Mouse (Mus musculus) heart, embryonic 15.5 days (tissue): ENCODE results near the gene Hoxa7. TPM values are rescaled to one million over a fixed set of nuclear protein-coding genes. Genes with fewer than 3 reads are reported as not detected.

Source experiments
- ATAC-seq: fragments of 200-750 bp; cut with Nextera tagmentation; replicated peaks from 2 replicates; pipeline ENCODE4 v1.8.0; 2017; ENCODE audit warnings: low read depth, moderate TSS enrichment; ENCODE audit not compliant: insufficient number of reproducible peaks, insufficient read depth, low FRiP score
- H3K27ac ChIP-seq: fragments of 300-500 bp; sonication (generic); 2 replicates; pipeline ENCODE4 v1.5.1; 2015; ENCODE audit warnings: mild to moderate bottlenecking, inconsistent platforms
- H3K27me3 ChIP-seq: fragments of 300-500 bp; sonication (generic); 2 replicates; pipeline ENCODE4 v1.6.1; 2015; ENCODE audit warnings: inconsistent platforms
- H3K36me3 ChIP-seq: fragments of 300-500 bp; sonication (generic); 2 replicates; pipeline ENCODE4 v1.6.1; 2015; ENCODE audit warnings: mild to moderate bottlenecking, inconsistent platforms
- H3K4me1 ChIP-seq: fragments of 300-500 bp; sonication (generic); replicated peaks from 2 replicates; pipeline ENCODE4 v1.6.1; 2015; ENCODE audit warnings: inconsistent platforms
- H3K4me2 ChIP-seq: fragments of 300-500 bp; sonication (generic); 2 replicates; pipeline ENCODE4 v1.6.1; 2015; ENCODE audit warnings: inconsistent platforms, mild to moderate bottlenecking, moderate library complexity
- H3K4me3 ChIP-seq: fragments of 300-500 bp; sonication (generic); 2 replicates; pipeline ENCODE4 v1.5.1; 2015; ENCODE audit warnings: mild to moderate bottlenecking, inconsistent platforms
- H3K9ac ChIP-seq: fragments of 300-500 bp; sonication (generic); 2 replicates; pipeline ENCODE4 v1.6.1; 2015; ENCODE audit warnings: mild to moderate bottlenecking, inconsistent platforms
- H3K9me3 ChIP-seq: fragments of 300-500 bp; sonication (generic); replicated peaks from 2 replicates; pipeline ENCODE4 v1.6.1; 2016; ENCODE audit warnings: inconsistent platforms
- WGBS: fragments of 180-500 bp; shearing (Covaris S2); methylation state at CpG from one replicate; pipeline ENCODE4 v1.1.7; 2015; ENCODE audit warnings: mixed read lengths; 5-methylcytosine and 5-hydroxymethylcytosine counted together
- polyA plus RNA-seq: library from polyadenylated mRNA; unstranded; fragments of >200 nt; fragmentation: Nextera tagmentation; extraction: Ambion mirVana; gene quantifications from 2 replicates; pipeline ENCODE4 v1.2.1, GENCODE M21; 2015

The Hoxa7 gene
- polyA plus RNA-seq, 1 experiment from 2014 or later = 0.54 TPM

DNA sequence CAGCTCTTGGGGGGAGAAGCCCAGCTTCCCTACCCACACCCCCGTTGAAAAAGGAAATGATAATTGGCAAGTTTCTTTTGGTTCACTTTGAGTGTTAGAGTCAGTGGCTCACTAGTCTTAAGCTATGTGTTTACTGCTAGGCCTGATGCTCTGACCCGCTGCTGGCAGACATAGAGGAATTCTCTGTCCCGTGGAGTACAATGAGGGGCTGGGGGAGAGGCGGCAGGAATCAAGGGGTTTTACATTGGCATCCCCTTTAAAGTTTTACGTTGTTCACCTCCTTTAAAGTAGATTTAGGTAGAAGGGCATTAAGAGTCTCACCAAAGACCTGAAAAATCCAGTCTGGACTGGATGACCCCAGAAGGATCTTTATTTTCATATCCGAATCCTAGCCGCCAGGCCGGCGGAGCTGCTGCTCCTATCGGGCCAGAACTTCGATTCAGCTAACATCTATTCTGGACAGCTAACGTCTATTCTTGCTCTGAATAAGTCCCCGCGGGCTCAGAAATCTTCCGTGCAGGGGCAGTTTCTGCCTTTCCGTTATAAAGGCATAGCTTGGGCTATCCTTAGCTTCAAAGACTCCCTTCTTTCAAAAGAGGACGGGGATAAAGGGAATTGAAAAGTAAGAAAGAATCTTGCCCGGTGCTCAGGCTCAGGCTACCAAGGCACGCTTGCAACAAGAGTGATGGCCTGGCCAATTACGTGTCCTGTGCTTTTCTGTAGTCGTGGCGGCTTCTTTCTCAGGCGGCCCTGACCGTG, 30.5 kb upstream of the Hoxa7 start:
- ATAC-seq = no peak
- Histone ChIP-seq H3K4me1 (peaks cover 10% of the 10 kb centered on the region; the same call in 1 of the 2 replicates), H3K9me3 (no peaks in the 10 kb centered on the region), H3K27ac (no peak overlapping the region), H3K4me3 (no peak overlapping the region), H3K27me3 (peaks cover 94% of the 10 kb centered on the region), H3K36me3 (no peaks in the 10 kb centered on the region), H3K4me2 (no peak overlapping the region), H3K9ac (no peak overlapping the region)
- WGBS = 5% methylated on average over 24 of the region's 24 CpGs

DNA sequence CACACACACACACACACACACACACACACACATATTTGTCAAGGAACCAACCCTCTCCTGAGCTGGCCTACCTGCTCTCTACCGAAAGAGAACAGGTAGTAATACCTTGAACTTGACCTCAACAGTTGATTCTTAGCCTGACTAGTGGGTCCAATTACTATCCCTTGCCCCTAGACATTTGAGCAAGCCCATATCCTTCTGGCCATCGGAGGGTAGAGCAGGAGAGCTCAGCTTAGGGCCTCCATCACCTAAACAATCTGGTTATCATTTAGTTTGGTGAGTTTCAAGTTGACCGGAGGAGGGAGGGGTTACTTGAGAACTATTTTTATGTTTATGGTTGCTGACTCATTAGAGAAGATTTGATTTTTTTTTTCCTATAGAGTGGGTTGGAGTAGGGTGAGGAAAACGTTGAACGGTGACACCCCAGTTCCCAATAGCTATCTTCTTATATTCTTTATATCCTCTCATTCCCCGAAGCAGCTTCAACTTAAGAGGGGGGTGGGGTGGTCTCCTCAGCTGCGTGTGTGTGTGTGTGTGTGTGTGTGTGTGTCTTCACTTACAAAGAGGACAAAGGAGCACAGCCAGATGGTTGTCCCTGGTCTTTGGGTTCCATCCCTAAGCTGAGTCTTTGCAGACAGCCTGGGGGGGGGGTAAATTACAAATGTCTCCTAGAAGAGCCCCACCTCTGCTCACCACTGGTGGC, 29.7 kb upstream of the Hoxa7 start:
- no peak overlapping the region for H3K4me2 ChIP-seq
- ATAC-seq = no peak
- H3K27me3 ChIP-seq = peaks cover 95% of the 10 kb centered on the region
- WGBS = 15% methylated on average over 7 of the region's 7 CpGs
- H3K9ac ChIP-seq = no peak overlapping the region
- no peaks in the 10 kb centered on the region for H3K36me3 ChIP-seq
- no peak overlapping the region for H3K27ac ChIP-seq
- peaks cover 10% of the 10 kb centered on the region for H3K4me1 ChIP-seq
- no peak overlapping the region for H3K4me3 ChIP-seq
- no peaks in the 10 kb centered on the region for H3K9me3 ChIP-seq

DNA sequence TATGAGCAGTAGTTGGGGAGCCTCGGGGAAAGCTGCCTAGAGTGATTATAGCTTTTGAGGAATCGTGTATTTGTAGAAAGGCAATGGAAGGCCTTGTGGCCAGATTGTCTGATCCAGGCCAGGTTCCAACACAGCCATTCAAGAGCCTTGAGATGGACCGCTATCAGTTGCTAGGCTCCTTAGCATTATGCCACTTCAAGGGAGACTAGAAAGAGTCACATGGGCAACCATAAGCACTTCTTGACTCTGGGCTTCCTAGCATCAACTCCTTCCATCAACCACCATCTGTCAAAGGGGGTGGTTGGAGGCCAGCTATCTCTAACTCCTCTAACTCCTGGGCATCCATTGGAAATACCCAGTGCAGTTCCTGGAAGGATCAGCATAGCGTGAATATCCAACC, 28.2 kb upstream of the Hoxa7 start:
- Histone ChIP-seq H3K4me3 (no peak overlapping the region), H3K9ac (no peak overlapping the region), H3K4me1 (peaks cover 21% of the 10 kb centered on the region), H3K9me3 (no peaks in the 10 kb centered on the region), H3K36me3 (no peaks in the 10 kb centered on the region), H3K27ac (no peak overlapping the region), H3K4me2 (no peak overlapping the region), H3K27me3 (peaks cover 97% of the 10 kb centered on the region)
- WGBS = 6% methylated on average over 4 of the region's 4 CpGs
- no peak for ATAC-seq

DNA sequence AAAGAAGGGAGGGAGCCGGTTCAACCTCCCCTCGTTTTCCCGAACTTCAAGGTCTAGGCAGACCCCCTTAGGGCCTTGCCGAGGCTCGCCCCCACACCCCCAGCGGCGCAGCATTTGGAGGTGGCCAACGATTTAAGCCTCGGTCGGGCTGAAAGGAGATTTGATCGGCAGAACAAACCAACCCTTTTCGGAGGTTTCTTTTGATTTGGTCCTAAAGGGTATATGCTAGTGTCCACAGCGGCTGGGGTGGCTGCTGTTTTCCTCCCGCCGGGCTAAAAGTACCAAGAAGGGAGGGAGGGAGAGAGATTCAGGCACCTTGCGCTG, 27.7 kb upstream of the Hoxa7 start:
- Histone ChIP-seq H3K4me1 (peaks cover 21% of the 10 kb centered on the region), H3K4me3 (no peak overlapping the region), H3K9me3 (no peaks in the 10 kb centered on the region), H3K36me3 (no peaks in the 10 kb centered on the region), H3K27ac (no peak overlapping the region), H3K4me2 (no peak overlapping the region; the same call in 1 of the 2 replicates), H3K9ac (no peak overlapping the region), H3K27me3 (peaks cover 98% of the 10 kb centered on the region)
- no peak for ATAC-seq
- 1% methylated on average over 16 of the region's 16 CpGs for WGBS

DNA sequence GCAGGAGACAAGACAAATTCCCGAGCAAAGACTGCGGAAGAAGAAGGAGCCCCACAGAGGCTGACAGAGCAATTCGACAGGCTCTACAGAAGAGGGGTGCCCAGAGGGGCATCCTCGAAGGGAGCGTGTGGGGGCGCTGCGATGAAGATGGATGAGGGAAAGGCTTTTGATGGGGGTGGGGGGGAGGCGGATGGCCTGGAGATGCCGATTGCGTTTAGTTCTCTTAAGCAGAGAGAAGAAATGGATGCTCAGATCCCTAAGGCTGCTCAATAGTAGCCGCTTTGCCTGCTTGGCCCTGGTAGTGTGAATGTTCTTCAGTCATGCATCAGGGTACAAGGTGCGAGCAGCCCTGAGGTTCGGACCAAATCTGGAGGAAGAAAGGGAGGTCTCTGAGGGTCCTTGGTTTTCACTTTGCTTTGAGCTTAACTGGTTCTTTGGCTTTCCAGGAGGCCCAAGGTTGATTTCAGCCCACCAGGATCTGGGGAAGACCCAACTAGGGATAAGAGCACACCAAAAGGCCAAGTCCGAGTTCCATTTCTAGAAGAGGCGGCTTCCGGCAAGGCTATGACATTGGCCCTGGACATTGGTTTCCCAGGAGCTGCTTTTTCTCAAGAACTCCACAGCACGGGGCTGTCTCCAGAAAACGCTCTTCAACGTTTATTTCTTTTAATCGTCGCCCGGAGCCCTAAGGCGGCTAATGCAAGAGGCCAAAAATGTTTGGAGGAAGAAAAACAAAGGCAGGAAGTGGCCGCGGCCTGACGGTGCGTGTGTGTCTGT, 27.2 kb upstream of the Hoxa7 start:
- no peak overlapping the region for H3K4me3 ChIP-seq
- H3K9ac ChIP-seq = no peak overlapping the region
- peaks cover 21% of the 10 kb centered on the region for H3K4me1 ChIP-seq
- H3K36me3 ChIP-seq = no peaks in the 10 kb centered on the region
- no peak overlapping the region for H3K27ac ChIP-seq
- H3K27me3 ChIP-seq = peaks cover 98% of the 10 kb centered on the region
- no peak overlapping the region; the same call in 1 of the 2 replicates for H3K4me2 ChIP-seq
- H3K9me3 ChIP-seq = no peaks in the 10 kb centered on the region
- WGBS = 2% methylated on average over 27 of the region's 27 CpGs
- ATAC-seq = no peak

DNA sequence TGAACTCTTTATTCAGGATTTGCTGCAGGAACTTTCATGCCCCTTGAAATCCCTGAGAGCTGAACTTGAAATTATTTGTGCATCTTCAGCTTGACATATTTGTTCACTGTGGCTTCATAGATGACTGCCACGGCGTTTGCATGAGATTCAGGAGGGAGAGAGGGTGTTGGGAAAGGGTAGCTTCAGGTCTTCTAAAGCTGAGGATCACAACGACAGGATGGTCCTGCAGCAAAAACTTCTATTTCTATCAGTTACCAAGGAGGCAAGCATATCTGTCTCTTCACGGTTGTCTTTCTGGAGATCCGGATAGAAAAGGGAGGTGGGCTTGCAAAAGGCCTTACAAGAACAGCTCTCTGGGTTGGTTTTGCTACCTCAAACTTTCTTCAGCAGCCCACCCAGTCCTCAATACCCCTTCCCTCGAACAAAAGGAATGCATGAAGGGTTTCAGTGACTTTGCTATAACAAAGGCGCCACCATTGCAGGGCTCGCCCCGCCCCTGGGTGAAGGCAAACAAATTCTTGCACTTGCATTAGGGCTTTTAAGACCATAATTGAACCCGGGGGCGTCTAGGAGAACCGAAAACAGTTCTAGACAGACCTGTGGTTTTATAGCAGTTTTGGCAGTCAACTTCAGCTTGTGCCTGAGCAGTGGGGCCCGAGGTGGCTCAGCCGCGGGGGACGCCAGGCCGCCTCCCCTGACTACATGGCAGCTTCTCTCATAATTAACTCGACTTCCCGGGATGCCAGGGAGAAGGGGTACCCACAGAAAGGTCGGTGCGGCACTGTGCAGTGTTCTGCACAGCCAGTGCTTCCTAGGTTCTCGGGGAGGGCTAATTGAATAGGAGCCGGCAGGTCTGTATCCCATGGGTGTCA, 26.3 kb upstream of the Hoxa7 start:
- Histone ChIP-seq H3K4me1 (peaks cover 15% of the 10 kb centered on the region), H3K9ac (no peak overlapping the region), H3K36me3 (no peaks in the 10 kb centered on the region), H3K4me2 (no peak overlapping the region), H3K27me3 (peaks cover 98% of the 10 kb centered on the region), H3K4me3 (no peak overlapping the region), H3K9me3 (no peaks in the 10 kb centered on the region), H3K27ac (no peak overlapping the region)
- ATAC-seq = no peak
- WGBS = 2% methylated on average over 23 of the region's 23 CpGs

DNA sequence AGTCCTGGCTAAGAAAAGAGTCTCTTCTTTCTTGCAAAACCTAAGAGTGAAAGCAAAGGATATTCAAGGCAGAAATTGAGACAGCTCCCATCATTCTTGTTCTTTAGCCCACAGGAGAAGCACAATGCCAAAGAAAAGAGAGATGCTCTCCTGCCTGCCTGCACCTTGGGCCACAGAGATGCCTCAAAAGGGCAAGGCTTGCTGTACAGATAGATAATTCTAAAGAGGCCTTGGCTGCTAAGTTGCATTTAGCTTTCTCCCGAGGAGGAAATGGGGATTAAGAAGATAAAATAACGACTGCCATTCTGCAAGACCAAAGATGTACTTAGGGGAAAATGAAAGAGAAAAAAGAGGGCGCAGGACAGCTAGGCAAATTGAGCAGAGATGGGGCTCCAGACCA, 25.3 kb upstream of the Hoxa7 start:
- peaks cover 15% of the 10 kb centered on the region for H3K4me1 ChIP-seq
- H3K9ac ChIP-seq = no peak overlapping the region
- no peak overlapping the region for H3K27ac ChIP-seq
- H3K4me2 ChIP-seq = no peak overlapping the region
- ATAC-seq = no peak
- 9% methylated on average over 3 of the region's 3 CpGs for WGBS
- no peaks in the 10 kb centered on the region for H3K9me3 ChIP-seq
- H3K36me3 ChIP-seq = no peaks in the 10 kb centered on the region
- no peak overlapping the region for H3K4me3 ChIP-seq
- peaks cover 98% of the 10 kb centered on the region for H3K27me3 ChIP-seq

DNA sequence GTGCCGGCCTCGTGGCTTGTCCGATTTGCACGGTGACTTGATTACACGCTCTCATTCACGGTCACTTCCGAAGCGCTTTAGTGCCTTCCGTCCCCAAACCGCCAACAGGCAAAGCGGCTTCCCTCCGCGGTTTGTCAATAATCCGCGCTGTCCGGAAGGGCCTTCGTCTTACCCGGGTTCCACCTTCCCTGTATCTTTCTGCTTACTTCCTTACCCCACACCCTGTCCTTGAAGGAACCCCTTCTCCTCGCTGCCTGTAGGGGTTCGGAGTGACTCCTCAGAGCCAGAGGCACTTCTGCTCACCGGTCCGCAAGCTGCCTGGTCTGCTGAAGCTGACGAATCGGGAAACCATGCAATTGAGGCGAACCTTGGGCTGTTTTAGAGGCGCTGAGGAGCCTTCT, 24.7 kb upstream of the Hoxa7 start:
- Histone ChIP-seq H3K36me3 (no peaks in the 10 kb centered on the region), H3K27me3 (peaks cover 98% of the 10 kb centered on the region), H3K9me3 (no peaks in the 10 kb centered on the region), H3K27ac (no peak overlapping the region), H3K4me3 (no peak overlapping the region; the same call in 1 of the 2 replicates), H3K4me1 (peaks cover 15% of the 10 kb centered on the region), H3K4me2 (no peak overlapping the region), H3K9ac (no peak overlapping the region)
- no peak for ATAC-seq
- WGBS = 2% methylated on average over 26 of the region's 26 CpGs

DNA sequence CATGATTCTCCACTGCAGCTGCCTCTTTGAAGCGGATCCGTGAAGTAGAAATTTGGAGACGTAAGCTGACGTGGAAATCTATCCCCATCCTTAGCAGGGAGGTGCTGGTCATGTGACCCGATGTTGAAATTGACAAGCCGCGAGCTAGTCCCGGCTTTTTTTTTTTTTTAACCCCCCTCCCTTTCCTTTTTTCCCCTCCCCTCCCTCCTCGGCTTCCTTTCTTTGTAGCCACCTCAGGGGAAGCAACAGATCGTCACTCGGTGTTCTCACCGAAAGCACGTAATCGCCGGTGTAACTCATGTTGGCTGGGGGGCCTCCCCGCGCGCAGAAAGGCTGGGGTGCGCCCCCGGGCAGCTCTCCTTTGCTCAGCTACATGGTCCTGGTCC, 24.1 kb upstream of the Hoxa7 start, which contains the start of gene Hoxa11:
Gene Hoxa11 (minus strand): TSS at position 54 of the 386 bp plus-strand sequence.
- H3K9me3 ChIP-seq = no peaks in the 10 kb centered on the region
- peaks cover 15% of the 10 kb centered on the region for H3K4me1 ChIP-seq
- peak within 1 kb of the TSS; percentile 25 for H3K4me3 ChIP-seq
- H3K4me2 ChIP-seq = peak within 1 kb of the TSS; percentile 30
- ATAC-seq = 0 out of 2 replicates have a peak, but pooled peaks have one; percentile 17
- no peak within 1 kb of the TSS for H3K9ac ChIP-seq
- H3K27me3 ChIP-seq = peaks cover 98% of the 10 kb centered on the region
- WGBS = 1% methylated on average over 20 of the region's 20 CpGs
- no peaks in the 10 kb centered on the region for H3K36me3 ChIP-seq
- H3K27ac ChIP-seq = no peak within 1 kb of the TSS

DNA sequence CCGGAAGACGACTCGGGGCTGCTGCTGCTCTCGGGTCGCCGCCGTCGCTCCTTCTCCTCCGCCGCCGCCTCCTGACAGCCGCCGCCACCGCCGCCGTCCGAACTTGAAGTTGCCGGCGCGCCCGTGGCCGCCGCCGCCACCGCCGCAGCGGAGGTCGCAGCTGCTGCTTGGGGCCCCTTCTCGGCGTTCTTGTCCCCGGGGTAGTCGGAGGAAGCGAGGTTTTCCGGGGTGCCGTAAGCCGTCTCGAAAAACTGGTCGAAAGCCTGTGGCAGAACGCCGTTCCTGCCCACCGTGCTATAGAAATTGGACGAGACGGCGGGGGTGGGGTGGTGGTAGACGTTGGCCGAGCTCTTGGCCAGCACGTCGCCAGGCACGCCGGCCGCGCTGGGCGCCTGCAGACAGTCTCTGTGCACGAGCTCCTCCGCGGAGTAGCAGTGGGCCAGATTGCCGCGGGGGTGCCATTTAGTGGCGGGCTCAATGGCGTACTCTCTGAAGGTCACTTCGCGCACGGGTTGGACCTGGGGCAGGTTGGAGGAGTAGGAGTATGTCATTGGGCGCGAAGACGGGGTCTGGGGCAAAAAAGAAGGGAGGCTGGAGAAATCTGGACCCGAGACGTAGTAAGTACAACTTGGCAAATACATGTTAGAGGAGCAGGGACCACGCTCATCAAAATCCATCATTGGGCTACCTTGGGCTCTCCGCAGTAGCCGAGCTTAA, 23.5 kb upstream of the Hoxa7 start:
- peaks cover 99% of the 10 kb centered on the region for H3K27me3 ChIP-seq
- H3K4me3 ChIP-seq = peak overlapping the region; percentile 25
- WGBS = under 1% methylated on average over 70 of the region's 71 CpGs
- H3K4me2 ChIP-seq = peak overlapping the region; percentile 30
- H3K4me1 ChIP-seq = peaks cover 16% of the 10 kb centered on the region
- H3K9me3 ChIP-seq = no peaks in the 10 kb centered on the region
- H3K27ac ChIP-seq = no peak overlapping the region
- H3K9ac ChIP-seq = no peak overlapping the region
- no peak for ATAC-seq
- H3K36me3 ChIP-seq = no peaks in the 10 kb centered on the region
